Mouse (Mus musculus): ENCODE measurements around the gene Commd1.

The Commd1 gene

GRCm38 (mm10) chr11:22949101-22949500 is 33.1 kb downstream of the Commd1 start:
- no peak for DNase-seq (ENCODE audit: low spot score in 2 of 2)

- no peak for DNase-seq (ENCODE audit: low spot score in 2 of 2)
Observed at GRCm38 (mm10) chr11:22938983-22939382, 43.2 kb downstream of the Commd1 start.

- DNase-seq (ENCODE audit: low spot score in 2 of 2) = no peak
Observed at GRCm38 (mm10) chr11:22937716-22938316, 44.4 kb downstream of the Commd1 start.

GRCm38 (mm10) chr11:22936446-22937125 is 45.6 kb downstream of the Commd1 start:
- peak; percentile 77 to 84 for DNase-seq (ENCODE audit: low spot score in 2 of 2)

- no peak for DNase-seq (ENCODE audit: low spot score in 2 of 2)
Observed at GRCm38 (mm10) chr11:22932167-22932566, 50.0 kb downstream of the Commd1 start.

- DNase-seq (ENCODE audit: low spot score in 2 of 2) = no peak
Observed at GRCm38 (mm10) chr11:22931320-22931905, 50.8 kb downstream of the Commd1 start.

- DNase-seq (ENCODE audit: low spot score in 2 of 2) = peak; percentile 28 to 37
Observed at GRCm38 (mm10) chr11:22930129-22930528, 52.1 kb downstream of the Commd1 start.

- DNase-seq (ENCODE audit: low spot score in 2 of 2) = peak; percentile 22 to 25
Observed at GRCm38 (mm10) chr11:22928586-22929169, 53.5 kb downstream of the Commd1 start.

GRCm38 (mm10) chr11:22923606-22924005 is 58.6 kb downstream of the Commd1 start:
- DNase-seq (ENCODE audit: low spot score in 2 of 2) = no peak

GRCm38 (mm10) chr11:22922546-22922945 is 59.6 kb downstream of the Commd1 start:
- no peak for DNase-seq (ENCODE audit: low spot score in 2 of 2)

GRCm38 (mm10) chr11:22919336-22919735 is 62.8 kb downstream of the Commd1 start:
- DNase-seq (ENCODE audit: low spot score in 2 of 2) = no peak

- DNase-seq (ENCODE audit: low spot score in 2 of 2) = no peak
Observed at GRCm38 (mm10) chr11:22917786-22918185, 64.4 kb downstream of the Commd1 start.

- no peak for DNase-seq (ENCODE audit: low spot score in 2 of 2)
Observed at GRCm38 (mm10) chr11:22913744-22914143, 68.4 kb downstream of the Commd1 start.

GRCm38 (mm10) chr11:22911831-22912230 is 70.4 kb downstream of the Commd1 start:
- DNase-seq (ENCODE audit: low spot score in 2 of 2) = no peak

- no peak for DNase-seq (ENCODE audit: low spot score in 2 of 2)
Observed at GRCm38 (mm10) chr11:22906453-22906865, 75.7 kb downstream of the Commd1 start.

GRCm38 (mm10) chr11:22902923-22903322 is 79.3 kb downstream of the Commd1 start:
- no peak for DNase-seq (ENCODE audit: low spot score in 2 of 2)

- DNase-seq (ENCODE audit: low spot score in 2 of 2) = no peak
Observed at GRCm38 (mm10) chr11:22900041-22900440, 82.1 kb downstream of the Commd1 start.

- no peak for DNase-seq (ENCODE audit: low spot score in 2 of 2)
Observed at GRCm38 (mm10) chr11:22897642-22898041, 84.5 kb downstream of the Commd1 start.

GRCm38 (mm10) chr11:22897127-22897526 is 85.1 kb downstream of the Commd1 start:
- no peak for DNase-seq (ENCODE audit: low spot score in 2 of 2)

GRCm38 (mm10) chr11:22893075-22893474 is 89.1 kb downstream of the Commd1 start:
- DNase-seq (ENCODE audit: low spot score in 2 of 2) = no peak

GRCm38 (mm10) chr11:22892466-22892865 is 89.7 kb downstream of the Commd1 start:
- peak in 1 of 2 experiments; percentile 4 for DNase-seq (ENCODE audit: low spot score in 2 of 2)

- DNase-seq (ENCODE audit: low spot score in 2 of 2) = no peak
Observed at GRCm38 (mm10) chr11:22891876-22892275, 90.3 kb downstream of the Commd1 start.

GRCm38 (mm10) chr11:22891242-22891641 is 90.9 kb downstream of the Commd1 start:
- peak in 1 of 2 experiments; percentile 22 for DNase-seq (ENCODE audit: low spot score in 2 of 2)

All from spleen, postnatal 36 days (tissue).